Mouse (Mus musculus) myocyte (in vitro differentiated cells): ENCODE data around the gene Klf3. TPM values are rescaled to one million over a fixed set of nuclear protein-coding genes. Genes with fewer than 3 reads are reported as not detected.

Experiments
- H3K27me3 ChIP-seq: one replicate; pipeline ENCODE4 v1.6.1; 2011; ENCODE audit not compliant: control insufficient read depth, insufficient read depth, insufficient read length
- H3K36me3 ChIP-seq: one replicate; pipeline ENCODE4 v1.6.1; 2011; ENCODE audit not compliant: control insufficient read depth, insufficient read depth
- H3K4me2 ChIP-seq: one replicate; pipeline ENCODE4 v1.6.1; 2011; ENCODE audit warnings: low read depth, control low read depth
- H3K4me3 ChIP-seq: one replicate; pipeline ENCODE4 v1.5.1; 2011; ENCODE audit warnings: mild to moderate bottlenecking, control low read depth, moderate library complexity
- H3K79me2 ChIP-seq: one replicate; pipeline ENCODE4 v1.6.1; 2011; ENCODE audit not compliant: control insufficient read depth, insufficient read depth
- H3ac ChIP-seq: one replicate; pipeline ENCODE4 v1.6.1; 2011; ENCODE audit not compliant: control insufficient read depth, insufficient read length
- CEBPB ChIP-seq: IDR thresholded peaks from 2 replicates; pipeline ENCODE4 v1.6.1; 2011; ENCODE audit warnings: mild to moderate bottlenecking, moderate library complexity; ENCODE audit not compliant: poor library complexity, insufficient read depth, severe bottlenecking
- E2F4 ChIP-seq: IDR thresholded peaks from one replicate; pipeline ENCODE4 v1.6.1; 2011; ENCODE audit warnings: mild to moderate bottlenecking, control low read depth, moderate library complexity; ENCODE audit not compliant: insufficient read depth
- MAX ChIP-seq: IDR thresholded peaks from one replicate; pipeline ENCODE4 v1.6.1; 2011; ENCODE audit warnings: low read depth, mild to moderate bottlenecking, control low read depth
- MYOD1 ChIP-seq, 3 experiments: IDR thresholded peaks; one replicate each; pipeline ENCODE4 v1.6.1; 2011; ENCODE audit warnings: control low read depth in 2 of 3, low read depth in 2 of 3, mild to moderate bottlenecking in 2 of 3, moderate library complexity in 1 of 3; ENCODE audit not compliant: insufficient read length in 2 of 3, control insufficient read depth in 1 of 3
- MYOG ChIP-seq, 3 experiments: IDR thresholded peaks; one replicate each; pipeline ENCODE4 v1.6.1; 2011; ENCODE audit warnings: control low read depth in 2 of 3, low read depth in 2 of 3, mild to moderate bottlenecking in 2 of 3; ENCODE audit not compliant: insufficient read length in 2 of 3, control insufficient read depth in 1 of 3, insufficient read depth in 1 of 3
- POLR2A ChIP-seq: IDR thresholded peaks from one replicate; pipeline ENCODE4 v1.6.1; 2011; ENCODE audit warnings: low read depth, mild to moderate bottlenecking, control low read depth, moderate library complexity; ENCODE audit not compliant: insufficient read length
- POLR2AphosphoS2 ChIP-seq: IDR thresholded peaks from one replicate; pipeline ENCODE4 v1.6.1; 2011; ENCODE audit warnings: low read depth, control low read depth; ENCODE audit not compliant: insufficient read length
- REST ChIP-seq: IDR thresholded peaks from one replicate; pipeline ENCODE4 v1.6.1; 2011; ENCODE audit warnings: mild to moderate bottlenecking, control low read depth, moderate library complexity; ENCODE audit not compliant: insufficient read depth, insufficient read length
- SRF ChIP-seq: IDR thresholded peaks from one replicate; pipeline ENCODE4 v1.6.1; 2011; ENCODE audit warnings: low read depth; ENCODE audit not compliant: control insufficient read depth, insufficient read length
- TCF12 ChIP-seq: IDR thresholded peaks from one replicate; pipeline ENCODE4 v1.6.1; 2011; ENCODE audit warnings: mild to moderate bottlenecking, control low read depth; ENCODE audit not compliant: poor library complexity, insufficient read depth, severe bottlenecking
- TCF3 ChIP-seq: IDR thresholded peaks from one replicate; pipeline ENCODE4 v1.6.1; 2011; ENCODE audit warnings: low read depth, control low read depth; ENCODE audit not compliant: insufficient read length
- USF1 ChIP-seq: IDR thresholded peaks from one replicate; pipeline ENCODE4 v1.6.1; 2011; ENCODE audit warnings: low read depth, mild to moderate bottlenecking, control low read depth, moderate library complexity
- polyA plus RNA-seq: library from polyadenylated mRNA; unstranded; fragments of >200 nt; fragmentation: generic; extraction: Trizol; gene quantifications from one replicate; pipeline ENCODE4 v1.2.1, GENCODE M21; 2012; ENCODE audit warnings: missing spikeins

Gene Klf3
- polyA plus RNA-seq, 1 experiment: 27.4 TPM

- Histone ChIP-seq H3K4me2 (peak overlapping the region; percentile 41), H3K27me3 (no peaks in the 10 kb centered on the region), H3K4me3 (no peak overlapping the region), H3ac (no peak overlapping the region), H3K79me2 (no peaks in the 10 kb centered on the region), H3K36me3 (no peaks in the 10 kb centered on the region)
- TF ChIP-seq POLR2AphosphoS2 (no peak), MYOD1 (IDR thresholded peaks at IDR 0.05; ENCODE audit: control insufficient read depth in 1 of 3, insufficient read length in 2 of 3, low read depth in 2 of 3) (peak; percentile 78 to 97 (median 93)), E2F4 (no peak), MYOG (IDR thresholded peaks at IDR 0.05; ENCODE audit: control insufficient read depth in 1 of 3, insufficient read depth in 1 of 3, insufficient read length in 2 of 3, low read depth in 2 of 3) (peak; percentile 89 to 98 (median 97)), TCF3 (peak; percentile 75), TCF12 (peak; percentile 86), REST (no peak), POLR2A (no peak), CEBPB (no peak)
Measured at GRCm38 (mm10) chr5:64840087-64840486, 36.9 kb downstream of the Klf3 start.

GRCm38 (mm10) chr5:64844622-64845021 lies 41.4 kb downstream of the Klf3 start:
- no peaks in the 10 kb centered on the region for H3K79me2 ChIP-seq
- no peak for TF ChIP-seq TCF12
- no peak for TF ChIP-seq MAX
- H3ac ChIP-seq: no peak overlapping the region
- no peak overlapping the region for H3K4me3 ChIP-seq
- no peaks in the 10 kb centered on the region for H3K36me3 ChIP-seq
- H3K4me2 ChIP-seq: no peak overlapping the region
- H3K27me3 ChIP-seq: no peaks in the 10 kb centered on the region

- no peak for TF ChIP-seq MYOG (IDR thresholded peaks at IDR 0.05; ENCODE audit: control insufficient read depth in 1 of 3, insufficient read depth in 1 of 3, insufficient read length in 2 of 3, low read depth in 2 of 3)
- TF ChIP-seq TCF3: no peak
- no peak for TF ChIP-seq POLR2AphosphoS2
- TF ChIP-seq E2F4: no peak
- TF ChIP-seq REST: no peak
- no peak for TF ChIP-seq SRF
- TF ChIP-seq MYOD1 (IDR thresholded peaks at IDR 0.05; ENCODE audit: control insufficient read depth in 1 of 3, insufficient read length in 2 of 3, low read depth in 2 of 3): no peak
- no peak for TF ChIP-seq USF1
- no peak for TF ChIP-seq MAX
- TF ChIP-seq CEBPB: no peak
- no peak for TF ChIP-seq POLR2A
- TF ChIP-seq TCF12: no peak
- H3K4me3 ChIP-seq: no peak overlapping the region
- H3ac ChIP-seq: no peak overlapping the region
- no peak overlapping the region for H3K4me2 ChIP-seq
- H3K27me3 ChIP-seq: no peaks in the 10 kb centered on the region
- H3K79me2 ChIP-seq: no peaks in the 10 kb centered on the region
- H3K36me3 ChIP-seq: no peaks in the 10 kb centered on the region
Measured at GRCm38 (mm10) chr5:64847305-64847704, 44.1 kb downstream of the Klf3 start.

GRCm38 (mm10) chr5:64849892-64850291 lies 46.7 kb downstream of the Klf3 start:
- H3K27me3 ChIP-seq: no peaks in the 10 kb centered on the region

GRCm38 (mm10) chr5:64852656-64853398 lies 49.6 kb downstream of the Klf3 start:
- H3K4me3 ChIP-seq: no peak overlapping the region
- no peaks in the 10 kb centered on the region for H3K79me2 ChIP-seq
- no peaks in the 10 kb centered on the region for H3K36me3 ChIP-seq
- H3K27me3 ChIP-seq: no peaks in the 10 kb centered on the region
- TF ChIP-seq MYOG (IDR thresholded peaks at IDR 0.05; ENCODE audit: control insufficient read depth in 1 of 3, insufficient read depth in 1 of 3, insufficient read length in 2 of 3, low read depth in 2 of 3) (no peak), TCF3 (no peak), SRF (no peak), CEBPB (no peak), MYOD1 (IDR thresholded peaks at IDR 0.05; ENCODE audit: control insufficient read depth in 1 of 3, insufficient read length in 2 of 3, low read depth in 2 of 3) (no peak), E2F4 (no peak), POLR2AphosphoS2 (no peak), TCF12 (no peak)
- H3ac ChIP-seq: no peak overlapping the region
- no peak overlapping the region for H3K4me2 ChIP-seq

More at GRCm38 (mm10) chr5:64849892-64850291, 46.7 kb downstream of the Klf3 start:
- Histone ChIP-seq H3K79me2 (no peaks in the 10 kb centered on the region), H3ac (no peak overlapping the region), H3K4me2 (no peak overlapping the region), H3K4me3 (no peak overlapping the region), H3K36me3 (no peaks in the 10 kb centered on the region)
- TF ChIP-seq SRF (no peak), TCF3 (no peak), MAX (no peak), E2F4 (no peak), POLR2AphosphoS2 (no peak), REST (no peak), USF1 (no peak), TCF12 (no peak), POLR2A (no peak), MYOG (IDR thresholded peaks at IDR 0.05; ENCODE audit: control insufficient read depth in 1 of 3, insufficient read depth in 1 of 3, insufficient read length in 2 of 3, low read depth in 2 of 3) (no peak), CEBPB (no peak), MYOD1 (IDR thresholded peaks at IDR 0.05; ENCODE audit: control insufficient read depth in 1 of 3, insufficient read length in 2 of 3, low read depth in 2 of 3) (no peak)
